Mouse (Mus musculus) heart, adult 2 months (tissue): ENCODE data around the gene Rarres1. TPM values are rescaled to one million over a fixed set of nuclear protein-coding genes. Genes with fewer than 3 reads are reported as not detected.
A peak's percentile ranks its signal among the peaks of the same experiment; 100 is the strongest.

Experiments
- DNase-seq, 2 experiments: peaks; one replicate each; pipeline ENCODE4 v3.0.0; 2021
- H3K27ac ChIP-seq: fragments of 200-600 bp; 2 replicates; pipeline ENCODE4 v1.8.1; 2022
- H3K27me3 ChIP-seq: fragments of 200-500 bp; 2 replicates; pipeline ENCODE4 v1.6.1; 2012; ENCODE audit warnings: mild to moderate bottlenecking, low read length, inconsistent platforms, mixed read lengths; ENCODE audit not compliant: control insufficient read depth, insufficient read depth
- H3K36me3 ChIP-seq: fragments of 200-500 bp; 2 replicates; pipeline ENCODE4 v1.6.1; 2012; ENCODE audit warnings: low read length, inconsistent platforms; ENCODE audit not compliant: control insufficient read depth, insufficient read depth
- H3K4me1 ChIP-seq: fragments of 200-500 bp; 2 replicates; pipeline ENCODE4 v1.6.1; 2011; ENCODE audit warnings: low read length; ENCODE audit not compliant: control insufficient read depth, insufficient read depth
- H3K4me3 ChIP-seq: fragments of 200-600 bp; 2 replicates; pipeline ENCODE4 v1.8.1; 2022
- H3K79me2 ChIP-seq: fragments of 200-500 bp; replicated peaks from 2 replicates; pipeline ENCODE4 v1.6.1; 2012; ENCODE audit warnings: mild to moderate bottlenecking, inconsistent platforms, low read length, moderate library complexity, mixed read lengths; ENCODE audit not compliant: control insufficient read depth, insufficient read depth
- H3K9ac ChIP-seq: fragments of 200-500 bp; 2 replicates; pipeline ENCODE4 v1.6.1; 2012; ENCODE audit warnings: low read depth, mild to moderate bottlenecking, control low read depth, inconsistent platforms, low read length, mixed read lengths
- CTCF ChIP-seq: fragments of 200-600 bp; IDR thresholded peaks from 2 replicates; pipeline ENCODE4 v1.8.1; 2022; ENCODE audit warnings: antibody characterized with exemption, mild to moderate bottlenecking, moderate library complexity
- EP300 ChIP-seq: fragments of 200-500 bp; IDR thresholded peaks from 2 replicates; pipeline ENCODE4 v1.6.1; 2011; ENCODE audit warnings: low read depth, low read length, control low read depth; ENCODE audit not compliant: insufficient read depth
- POLR2A ChIP-seq: fragments of 200-500 bp; IDR thresholded peaks from 2 replicates; pipeline ENCODE4 v1.6.1; 2011; ENCODE audit warnings: mild to moderate bottlenecking, low read depth, low read length, control low read depth; ENCODE audit not compliant: insufficient read depth
- WGBS: fragments of 180-500 bp; shearing (Covaris S2); methylation state at CpG from one replicate; pipeline ENCODE4 v1.1.7; 2018; 5-methylcytosine and 5-hydroxymethylcytosine counted together
- intact Hi-C: fragments of 180-260 bp; cut with DNase I; formaldehyde crosslinking; loops from one replicate; pipeline ENCODE4 v1.15.1; 2025
- polyA plus RNA-seq: library from polyadenylated mRNA; depleted of rRNA; stranded (reverse); fragments of >200 nt; gene quantifications from 2 replicates; pipeline ENCODE4 v1.2.3, GENCODE M21; 2012
- total RNA-seq, 2 experiments: library from RNA; stranded (reverse); gene quantifications; 2 replicates each; pipeline ENCODE4 v1.2.3; 2021

Rarres1 gene
- total and polyA plus RNA-seq, 3 experiments, result 0.70 to 1.0 (median 0.89) TPM

DNA sequence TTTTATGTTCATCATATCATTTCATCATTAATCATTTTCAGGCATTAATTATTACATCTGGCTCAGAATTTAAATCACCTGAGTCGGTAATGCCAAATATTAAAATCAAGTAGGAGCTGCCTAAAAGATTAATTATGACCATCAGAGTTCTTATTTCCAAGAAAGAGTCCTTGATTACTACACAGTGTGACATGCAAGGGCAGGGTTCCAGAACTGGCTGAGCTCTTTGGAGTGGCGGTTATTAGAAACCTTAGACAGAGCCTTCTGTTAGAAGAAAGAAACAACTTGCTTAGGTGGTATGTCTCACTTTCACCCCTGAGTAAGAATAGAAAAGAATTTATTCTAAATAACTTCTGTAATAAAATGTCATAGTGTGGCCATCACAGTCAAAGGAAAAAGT, 48.0 kb downstream of the Rarres1 start:
- Histone ChIP-seq H3K36me3 (no peaks in the 10 kb centered on the region), H3K4me1 (peaks cover 2% of the 10 kb centered on the region; the same call in 1 of the 2 replicates), H3K27me3 (no peaks in the 10 kb centered on the region), H3K27ac (no peak overlapping the region), H3K4me3 (no peak overlapping the region), H3K79me2 (no peaks in the 10 kb centered on the region; the same call in 1 of the 2 replicates), H3K9ac (no peak overlapping the region)
- intact Hi-C loops, result no loop called here
- no peak for DNase-seq
- TF ChIP-seq POLR2A, result no peak
- no peak for TF ChIP-seq CTCF
- no peak for TF ChIP-seq EP300
- WGBS, result 91% methylated on average over 2 of the region's 2 CpGs

DNA sequence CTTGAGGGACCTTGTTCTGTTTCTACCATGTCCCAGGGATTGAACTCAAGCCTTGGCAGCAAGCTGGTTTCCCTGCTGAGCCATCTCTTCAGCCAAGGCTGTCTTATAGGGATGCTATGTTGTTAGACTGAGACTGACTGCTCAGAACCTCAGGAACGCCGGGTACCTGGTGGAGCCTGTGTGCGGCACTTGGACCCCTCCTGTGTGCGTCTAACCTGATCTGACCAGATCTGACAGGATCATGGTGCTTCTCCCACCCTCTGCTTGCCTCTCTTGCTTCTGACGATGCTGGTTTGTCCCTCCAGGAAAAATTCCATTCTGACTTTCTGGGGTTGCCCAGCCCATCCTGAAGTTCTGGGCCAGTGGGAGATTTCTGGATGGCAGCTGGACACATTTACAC, 48.7 kb downstream of the Rarres1 start:
- no peak for TF ChIP-seq EP300
- no peak for TF ChIP-seq CTCF
- TF ChIP-seq POLR2A, result no peak
- intact Hi-C loops, result no loop called here
- no peaks in the 10 kb centered on the region; the same call in 1 of the 2 replicates for H3K36me3 ChIP-seq
- no peak overlapping the region for H3K9ac ChIP-seq
- peaks cover 2% of the 10 kb centered on the region; the same call in 1 of the 2 replicates for H3K4me1 ChIP-seq
- 95% methylated on average over 5 of the region's 5 CpGs for WGBS
- DNase-seq, result no peak
- H3K79me2 ChIP-seq, result no peaks in the 10 kb centered on the region; the same call in 1 of the 2 replicates
- H3K4me3 ChIP-seq, result no peak overlapping the region
- H3K27ac ChIP-seq, result no peak overlapping the region
- H3K27me3 ChIP-seq, result no peaks in the 10 kb centered on the region

DNA sequence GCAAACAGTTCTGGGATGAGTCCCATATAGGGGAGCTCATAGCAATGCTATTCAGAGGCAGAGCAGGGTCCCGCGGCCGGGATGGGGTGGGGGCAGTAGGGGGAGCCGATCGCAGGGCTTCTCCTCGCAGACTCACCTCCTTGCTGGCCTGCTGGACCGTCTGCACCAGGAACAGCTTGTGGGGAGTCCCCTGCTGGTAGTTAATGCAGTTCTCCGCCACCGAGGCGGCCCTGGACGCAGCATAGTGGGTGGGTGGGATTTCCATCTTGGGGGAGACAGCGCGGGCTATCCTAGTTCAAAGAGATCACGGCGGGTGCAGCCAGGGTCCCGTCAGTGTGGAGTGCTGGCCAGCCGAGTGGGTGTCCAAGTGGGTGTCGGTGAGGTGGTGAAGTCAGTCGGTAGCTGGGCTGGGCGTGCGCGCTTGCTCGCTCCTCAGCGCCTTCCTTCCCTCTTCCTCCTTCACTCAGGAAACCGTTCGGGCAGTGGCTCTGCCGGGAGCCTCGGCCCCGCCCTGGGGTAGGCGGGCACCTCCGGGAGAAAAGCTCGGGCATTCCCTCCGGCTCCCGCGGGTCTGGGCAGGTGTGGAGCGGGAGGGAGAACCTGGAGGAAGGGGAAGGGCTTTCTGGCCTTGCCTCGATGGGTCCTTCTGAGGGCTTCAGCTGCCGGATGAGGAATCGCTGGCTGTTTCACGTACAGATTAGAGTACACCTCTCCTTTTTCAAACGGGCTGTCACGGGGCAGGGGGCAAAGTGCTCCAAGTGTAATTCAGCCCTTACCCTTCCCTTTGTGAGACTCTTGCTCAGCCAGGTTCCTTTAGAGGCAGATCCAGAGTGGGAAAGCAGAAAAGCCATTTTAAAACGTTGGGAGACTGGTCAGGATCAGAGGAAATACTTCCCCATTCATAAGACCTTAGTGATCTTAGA, 51.6 kb downstream of the Rarres1 start, which contains the start of gene Lxn:
Gene Lxn, minus strand, starts transcription at position 477 of the 923 bp plus-strand sequence.
- no peak for TF ChIP-seq EP300
- peak; percentile 58; the same call in 1 of the 2 replicates for TF ChIP-seq POLR2A
- peak; percentile 26 for TF ChIP-seq CTCF
- WGBS, result 4% methylated on average over 43 of the region's 43 CpGs
- H3K4me1 ChIP-seq, result peaks cover 2% of the 10 kb centered on the region; the same call in 1 of the 2 replicates
- DNase-seq, result peak; percentile 76 to 81
- no peaks in the 10 kb centered on the region; the same call in 1 of the 2 replicates for H3K79me2 ChIP-seq
- H3K27me3 ChIP-seq, result no peaks in the 10 kb centered on the region
- peak within 1 kb of the TSS; percentile 71 for H3K27ac ChIP-seq
- intact Hi-C loops, result no loop called here
- peak within 1 kb of the TSS; percentile 70 for H3K4me3 ChIP-seq
- no peaks in the 10 kb centered on the region; the same call in 1 of the 2 replicates for H3K36me3 ChIP-seq
- H3K9ac ChIP-seq, result peak within 1 kb of the TSS; percentile 84

DNA sequence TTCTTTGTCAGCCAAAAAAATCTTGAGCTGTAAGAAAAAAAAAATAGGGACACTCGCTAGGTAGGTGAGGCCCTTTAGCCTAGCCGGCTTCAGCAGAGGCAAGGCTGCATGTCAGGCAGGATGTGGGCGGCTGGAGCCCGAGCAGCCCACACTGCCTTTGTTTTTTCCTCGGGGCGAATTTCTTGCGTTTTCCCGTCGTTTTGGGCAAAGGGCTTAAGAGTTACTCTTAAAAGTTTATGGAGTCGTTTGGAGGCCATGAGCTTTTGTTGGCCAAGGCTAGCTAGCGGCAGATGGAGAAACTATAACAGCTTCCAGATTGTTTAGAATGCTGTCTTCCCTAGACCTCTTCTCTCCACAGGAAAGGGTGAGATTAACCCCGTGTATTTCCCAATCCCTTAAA, 52.3 kb downstream of the Rarres1 start:
- no peaks in the 10 kb centered on the region; the same call in 1 of the 2 replicates for H3K36me3 ChIP-seq
- H3K27me3 ChIP-seq, result no peaks in the 10 kb centered on the region
- no peak for DNase-seq
- intact Hi-C loops, result no loop called here
- no peak for TF ChIP-seq CTCF
- TF ChIP-seq POLR2A, result no peak
- TF ChIP-seq EP300, result no peak
- no peaks in the 10 kb centered on the region; the same call in 1 of the 2 replicates for H3K79me2 ChIP-seq
- H3K9ac ChIP-seq, result peak overlapping the region; percentile 84
- H3K4me1 ChIP-seq, result peaks cover 2% of the 10 kb centered on the region; the same call in 1 of the 2 replicates
- 10% methylated on average over 12 of the region's 12 CpGs for WGBS
- peak overlapping the region; percentile 71; the same call in 1 of the 2 replicates for H3K27ac ChIP-seq
- peak overlapping the region; percentile 70 for H3K4me3 ChIP-seq

DNA sequence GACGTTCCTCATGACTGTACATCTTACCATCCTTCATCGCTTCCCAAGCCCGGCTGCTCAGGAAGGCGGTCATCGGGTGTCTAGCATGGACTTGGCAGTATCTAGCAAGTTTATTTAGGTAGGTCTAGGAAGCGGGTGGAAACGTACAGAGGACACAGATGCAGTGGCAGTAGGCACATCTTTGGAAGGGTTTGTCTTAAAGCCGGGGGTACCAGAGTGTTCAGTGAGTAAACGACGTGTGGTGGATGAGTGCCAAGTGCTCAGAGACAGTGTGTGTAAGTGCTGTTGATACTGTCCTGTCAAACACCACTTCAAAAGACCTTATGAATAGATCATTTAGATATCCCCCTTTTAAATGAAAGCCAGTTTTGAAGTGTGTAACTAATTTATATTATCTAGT, 52.7 kb downstream of the Rarres1 start:
- Histone ChIP-seq H3K27me3 (no peaks in the 10 kb centered on the region), H3K4me1 (peaks cover 2% of the 10 kb centered on the region; the same call in 1 of the 2 replicates), H3K27ac (no peak overlapping the region), H3K9ac (peak overlapping the region; percentile 10; the same call in 1 of the 2 replicates), H3K4me3 (peak overlapping the region; percentile 70), H3K79me2 (no peaks in the 10 kb centered on the region; the same call in 1 of the 2 replicates), H3K36me3 (no peaks in the 10 kb centered on the region; the same call in 1 of the 2 replicates)
- intact Hi-C loops, result no loop called here
- 34% methylated on average over 10 of the region's 10 CpGs for WGBS
- no peak for DNase-seq
- no peak for TF ChIP-seq CTCF
